Mouse (Mus musculus) C2C12 (cell line): ENCODE results near the gene BC037034.

Experiments used
- CEBPB ChIP-seq: IDR thresholded peaks from one replicate; pipeline ENCODE4 v1.6.1; 2011; ENCODE audit warnings: low read depth, mild to moderate bottlenecking, control low read depth, moderate library complexity
- CTCF ChIP-seq: IDR thresholded peaks from one replicate; pipeline ENCODE4 v1.5.1; 2011; ENCODE audit not compliant: control insufficient read depth, insufficient read depth, insufficient read length
- MYOD1 ChIP-seq: IDR thresholded peaks from one replicate; pipeline ENCODE4 v1.6.1; 2011; ENCODE audit warnings: low read depth; ENCODE audit not compliant: control insufficient read depth, insufficient read length
- MYOG ChIP-seq: IDR thresholded peaks from one replicate; pipeline ENCODE4 v1.6.1; 2011; ENCODE audit not compliant: control insufficient read depth, insufficient read length; ENCODE audit errors: extremely low read depth
- USF1 ChIP-seq: IDR thresholded peaks from one replicate; pipeline ENCODE4 v1.6.1; 2011; ENCODE audit warnings: low read depth, mild to moderate bottlenecking, control low read depth, moderate library complexity

DNA sequence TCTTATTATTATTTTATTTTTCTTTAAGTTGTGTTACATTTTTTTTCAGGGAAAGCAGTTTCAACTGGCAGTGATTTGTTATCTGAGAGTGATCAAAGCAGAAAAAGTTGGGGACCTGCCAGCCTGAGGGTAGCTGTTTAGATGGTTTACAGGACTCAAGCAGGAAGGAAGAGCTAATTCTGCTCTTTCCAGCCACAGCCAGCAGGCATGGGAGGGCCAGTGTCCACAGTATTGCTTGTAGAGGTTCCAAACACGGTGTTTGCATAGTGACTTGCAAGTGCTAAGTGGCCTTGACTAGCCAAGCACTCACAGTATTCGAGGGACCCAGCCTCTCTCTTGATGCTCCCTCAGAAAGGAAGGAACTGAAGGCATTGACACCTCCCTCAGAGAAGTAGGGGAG lies 22.3 kb downstream of the BC037034 start:
- TF ChIP-seq CEBPB (no peak), CTCF (no peak), MYOG (no peak), MYOD1 (no peak), USF1 (no peak)
